Mouse (Mus musculus): ENCODE results near the gene Ank2.
"Not testable (repeated sequence)": the region's sequence is repeated elsewhere in the genome, so short reads cannot be mapped to it uniquely, and the experiment has no call there.

Gene Ank2

GRCm38 (mm10) chr3:127408684-127409550 lies 90.2 kb downstream of the Ank2 start:
- no peak for DNase-seq

DNA sequence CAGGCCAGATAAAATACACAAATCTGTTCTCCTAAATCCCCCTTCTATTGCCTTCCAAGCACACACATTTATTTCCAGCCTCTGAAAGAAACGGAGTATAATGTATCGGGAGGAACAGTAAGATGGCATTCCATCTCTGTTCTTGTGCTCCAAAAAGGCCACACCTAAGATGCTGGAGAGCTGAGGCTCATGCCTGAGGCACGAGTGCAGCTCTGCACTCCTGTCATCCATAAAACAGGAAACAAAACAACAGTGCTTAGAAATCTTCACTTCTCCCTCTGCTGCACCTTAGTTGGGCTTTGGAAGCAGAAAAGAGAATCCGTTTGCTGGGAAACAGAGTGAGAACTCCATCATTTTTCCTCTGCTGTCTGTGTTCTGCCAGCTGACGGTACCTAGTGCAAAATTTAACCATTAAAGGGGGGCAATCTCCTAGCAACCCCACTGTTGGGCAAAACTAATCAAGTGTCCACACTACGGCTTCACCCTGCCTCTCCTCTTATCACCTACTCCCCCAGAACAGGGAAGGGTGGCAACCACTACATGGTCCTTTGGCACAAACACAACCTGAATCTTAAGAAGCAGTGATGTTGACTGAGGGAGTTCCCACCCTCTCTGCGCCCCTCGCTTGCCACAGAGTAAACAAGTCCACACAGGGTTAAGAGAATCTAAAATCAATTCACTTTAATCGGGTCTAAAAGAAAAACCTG lies 91.1 kb downstream of the Ank2 start:
- no peak for DNase-seq

- DNase-seq = no peak
Observed at GRCm38 (mm10) chr3:127406883-127407282, 92.3 kb downstream of the Ank2 start.

- no peak for DNase-seq
Observed at GRCm38 (mm10) chr3:127404371-127404770, 94.8 kb downstream of the Ank2 start.

GRCm38 (mm10) chr3:127400976-127401375 lies 98.2 kb downstream of the Ank2 start:
- no peak for DNase-seq

GRCm38 (mm10) chr3:127400468-127400867 lies 98.7 kb downstream of the Ank2 start:
- not testable (repeated sequence) for DNase-seq

- no peak for DNase-seq
Observed at GRCm38 (mm10) chr3:127397774-127398173, 101.4 kb downstream of the Ank2 start.

- no peak for DNase-seq
Observed at GRCm38 (mm10) chr3:127395202-127395601, 103.9 kb downstream of the Ank2 start.

DNA sequence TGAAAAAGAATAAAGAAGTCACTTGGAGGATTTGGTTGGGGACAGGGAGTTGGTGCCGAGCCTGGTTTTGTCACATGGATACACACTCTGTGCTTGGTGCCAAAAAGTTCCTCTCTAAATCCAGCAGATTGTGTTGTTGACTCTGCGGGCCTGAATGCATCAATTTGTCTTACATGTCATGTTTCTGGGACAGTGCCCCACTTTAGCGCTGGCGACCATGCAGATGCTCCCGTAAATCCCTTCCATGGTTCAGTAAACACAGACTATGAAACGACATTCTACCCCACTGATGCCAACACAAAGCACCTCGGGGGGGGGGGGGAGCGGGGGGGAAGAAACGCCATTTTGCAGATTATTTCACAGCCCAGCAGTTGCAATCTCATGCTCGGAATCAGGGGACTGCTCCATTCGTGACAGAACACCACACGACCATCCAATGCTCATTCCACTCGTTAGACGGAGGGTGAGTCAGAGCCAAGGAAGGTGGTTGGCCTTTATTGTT lies 112.1 kb downstream of the Ank2 start:
- no peak for DNase-seq

DNA sequence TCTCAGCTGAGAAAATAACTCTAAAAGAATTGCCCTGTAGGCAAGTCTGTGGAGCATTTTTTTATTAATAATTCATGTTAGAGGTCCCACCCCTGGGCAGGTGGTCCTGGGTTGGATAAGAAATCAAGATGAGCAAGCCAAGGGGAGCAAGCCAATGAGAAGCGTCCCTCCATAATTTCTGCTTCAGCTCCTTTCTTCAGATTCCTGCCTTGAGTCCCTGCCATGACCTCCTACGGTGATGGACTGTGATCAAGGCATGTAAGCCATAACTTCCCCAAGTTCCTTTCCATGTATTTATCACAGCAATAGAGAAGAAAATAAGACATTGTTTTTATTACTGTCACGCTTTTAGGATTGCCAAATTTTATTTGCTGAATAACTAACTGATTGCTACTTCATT lies 115.9 kb downstream of the Ank2 start:
- no peak for DNase-seq

GRCm38 (mm10) chr3:127376901-127377460 lies 122.2 kb downstream of the Ank2 start:
- no peak for DNase-seq

- no peak for DNase-seq
Observed at GRCm38 (mm10) chr3:127375956-127376660, 123.0 kb downstream of the Ank2 start.

- DNase-seq = no peak
Observed at GRCm38 (mm10) chr3:127374190-127374710, 124.9 kb downstream of the Ank2 start.

GRCm38 (mm10) chr3:127371774-127372173 lies 127.4 kb downstream of the Ank2 start:
- DNase-seq = no peak

GRCm38 (mm10) chr3:127369529-127369928 lies 129.6 kb downstream of the Ank2 start:
- DNase-seq = no peak

DNA sequence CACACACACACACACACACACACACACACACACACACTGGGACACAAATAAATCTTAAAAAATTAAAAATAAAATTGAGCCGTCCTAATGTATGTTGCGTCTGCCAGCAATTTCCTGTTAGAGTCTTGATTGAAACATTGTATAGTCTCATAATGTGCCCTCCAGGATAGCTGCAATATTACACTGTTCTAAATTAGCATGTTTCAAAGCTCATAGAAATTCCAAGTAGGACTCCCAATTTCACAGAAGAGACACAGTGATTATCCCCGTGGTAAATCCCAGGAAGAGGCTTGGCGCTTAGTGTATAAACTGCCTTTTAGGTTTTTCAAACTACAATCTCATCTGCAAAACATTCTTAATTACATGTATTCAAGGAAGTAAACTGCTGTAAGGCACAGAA lies 131.7 kb downstream of the Ank2 start:
- DNase-seq = no peak

DNA sequence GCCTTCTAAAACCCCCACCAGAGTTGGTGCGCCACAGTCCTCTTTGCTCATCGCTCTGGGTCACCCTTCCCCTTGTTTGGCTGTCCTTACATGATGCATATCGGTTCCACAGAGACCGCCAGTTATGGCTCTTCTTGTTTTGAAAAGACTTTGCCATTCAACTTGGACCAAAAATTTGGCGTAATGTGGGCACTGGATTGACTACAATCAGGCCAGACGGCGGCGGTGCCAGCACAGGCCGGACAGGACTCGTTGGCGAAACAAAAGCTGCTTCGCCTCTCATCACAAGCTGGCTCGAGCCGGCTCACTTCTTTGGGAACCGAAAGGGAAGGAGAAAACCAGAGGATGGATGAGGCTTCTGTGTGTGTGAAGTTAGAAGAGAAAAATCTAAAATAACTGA lies 135.6 kb downstream of the Ank2 start:
- no peak for DNase-seq

- no peak for DNase-seq
Observed at GRCm38 (mm10) chr3:127362611-127363393, 136.3 kb downstream of the Ank2 start.

DNA sequence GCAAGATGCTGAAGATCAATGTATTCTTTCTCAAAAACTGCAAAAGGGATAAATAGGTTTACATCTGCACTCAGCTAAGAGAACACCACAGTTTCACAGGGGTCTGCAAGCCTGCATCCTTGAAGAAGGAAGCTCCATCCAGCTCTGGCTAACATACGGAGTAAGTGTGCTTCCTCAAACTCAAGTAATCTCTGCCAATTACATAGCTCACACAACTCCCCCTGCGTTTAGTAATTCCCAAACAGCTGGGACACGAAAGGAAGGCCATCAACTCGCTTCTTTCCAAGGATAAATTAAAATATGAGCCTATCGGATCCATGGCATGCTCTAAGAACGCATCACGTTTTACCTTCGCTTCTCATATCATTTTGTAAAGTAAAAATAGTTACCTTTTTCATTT lies 137.3 kb downstream of the Ank2 start:
- DNase-seq = no peak

DNA sequence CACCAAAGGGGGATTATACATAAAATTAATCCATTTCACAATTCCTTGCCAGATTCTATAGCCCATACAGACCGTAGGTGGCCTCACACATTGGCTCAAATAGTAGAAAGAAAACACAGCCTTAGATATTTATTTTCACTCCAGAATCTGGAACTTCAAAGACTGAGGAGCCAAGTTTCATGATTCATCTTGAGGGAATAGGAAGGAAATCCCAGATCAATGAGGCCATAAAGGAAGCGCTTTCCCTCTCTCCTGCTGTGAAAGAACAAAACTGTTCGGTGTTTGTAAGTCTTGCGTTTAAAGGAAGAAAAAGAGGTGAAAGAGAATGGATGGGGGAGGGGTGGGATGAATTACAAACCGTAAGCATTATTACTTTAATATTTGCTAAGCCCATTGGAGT lies 137.8 kb downstream of the Ank2 start:
- DNase-seq = no peak

- DNase-seq = no peak
Observed at GRCm38 (mm10) chr3:127355252-127355651, 143.9 kb downstream of the Ank2 start.
